Mouse (Mus musculus) T-helper 1 cell (primary cell): Measurements from ENCODE around the gene Lrrc75b.
"Not testable (repeated sequence)": the region's sequence is repeated elsewhere in the genome, so short reads cannot be mapped to it uniquely, and the experiment has no call there.

ENCODE experiments used
- in situ Hi-C: fragments of 300-600 bp; cut with MboI, MseI; formaldehyde crosslinking; loops from one replicate; pipeline ENCODE4 v1.15.1; 2025; ENCODE audit warnings: high pct_unique_total_duplicates

The Lrrc75b gene

GRCm38 (mm10) chr10:75568441-75568840 lies 8.3 kb upstream of the Lrrc75b start:
- in situ Hi-C loops = no loop called here

GRCm38 (mm10) chr10:75568029-75568428 lies 7.9 kb upstream of the Lrrc75b start:
- in situ Hi-C loops = no loop called here

DNA sequence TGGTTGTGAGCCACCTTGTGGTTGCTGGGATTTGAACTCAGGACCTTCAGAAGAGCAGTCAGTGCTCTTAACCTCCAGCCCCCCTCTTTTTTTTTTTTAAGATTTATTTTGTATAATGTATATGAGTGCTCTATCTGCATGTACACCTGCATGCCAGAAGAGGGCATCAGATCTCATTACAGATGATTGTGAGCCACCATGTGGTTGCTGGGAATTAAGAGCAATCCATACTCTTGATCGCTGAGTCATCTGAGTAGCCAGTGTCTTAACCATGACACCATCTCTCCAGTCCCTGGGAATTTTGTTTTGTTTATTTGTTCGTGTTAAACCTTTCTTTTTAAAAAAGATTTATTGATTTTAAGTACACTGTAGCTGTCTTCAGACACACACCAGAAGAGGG lies 6.6 kb upstream of the Lrrc75b start:
- in situ Hi-C loops = not testable (repeated sequence)

GRCm38 (mm10) chr10:75566321-75566720 lies 6.2 kb upstream of the Lrrc75b start:
- in situ Hi-C loops = no loop called here

GRCm38 (mm10) chr10:75565906-75566305 lies 5.8 kb upstream of the Lrrc75b start:
- in situ Hi-C loops = no loop called here

GRCm38 (mm10) chr10:75565436-75565835 lies 5.3 kb upstream of the Lrrc75b start:
- in situ Hi-C loops = no loop called here

DNA sequence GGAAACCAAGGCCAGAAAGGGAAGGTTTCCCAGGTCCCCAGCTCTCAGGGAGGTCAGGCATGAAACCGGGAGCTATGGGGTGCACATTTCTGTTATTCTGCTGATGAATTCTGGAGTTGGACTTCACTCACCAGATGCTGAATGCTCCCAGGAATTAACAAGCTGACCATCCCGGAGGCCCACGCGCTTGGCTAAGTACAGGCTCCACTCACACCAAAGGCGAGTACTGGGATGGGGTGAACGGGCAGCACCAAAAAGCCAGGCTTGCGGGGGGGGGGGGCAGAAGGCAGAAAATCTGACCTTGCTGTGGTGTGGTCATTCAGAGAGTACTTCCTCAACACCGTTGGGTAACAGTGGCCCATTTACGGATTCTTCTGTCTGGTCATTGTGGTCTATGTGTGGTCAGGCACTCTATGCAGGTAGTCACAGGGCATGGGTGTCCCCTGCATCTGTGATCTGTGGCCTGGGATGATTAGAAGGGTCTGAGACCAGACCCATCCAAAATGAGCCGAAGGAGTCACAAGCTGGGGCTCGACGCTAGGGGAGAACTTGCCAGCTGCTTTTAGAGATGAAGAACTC lies 4.6 kb upstream of the Lrrc75b start:
- in situ Hi-C loops = no loop called here

DNA sequence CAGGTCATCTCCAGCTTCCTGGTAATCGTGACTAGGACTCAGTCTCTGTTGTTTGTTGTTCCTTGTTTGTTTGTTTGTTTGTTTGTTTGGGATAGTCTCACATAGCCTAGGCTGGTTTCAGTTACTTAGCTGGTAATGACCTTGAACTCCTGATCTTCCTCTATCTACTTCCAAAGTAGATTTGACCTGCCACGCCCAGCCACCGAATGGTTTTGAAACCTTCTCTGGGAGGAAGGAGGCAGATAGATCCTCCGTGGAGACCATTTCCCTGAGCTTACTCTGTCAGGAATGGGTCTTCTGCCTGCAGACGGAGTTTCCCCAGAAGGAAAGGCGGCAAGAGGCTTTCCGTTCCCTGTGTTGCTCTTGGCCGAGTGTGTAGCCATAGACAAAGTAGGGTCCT lies 2.5 kb upstream of the Lrrc75b start:
- in situ Hi-C loops = no loop called here

GRCm38 (mm10) chr10:75561071-75561654 lies 1.0 kb upstream of the Lrrc75b start, which contains the start of gene Ggt1:
Gene Ggt1, plus strand, starts transcription at chr10:75561604.
- in situ Hi-C loops = no loop called here

DNA sequence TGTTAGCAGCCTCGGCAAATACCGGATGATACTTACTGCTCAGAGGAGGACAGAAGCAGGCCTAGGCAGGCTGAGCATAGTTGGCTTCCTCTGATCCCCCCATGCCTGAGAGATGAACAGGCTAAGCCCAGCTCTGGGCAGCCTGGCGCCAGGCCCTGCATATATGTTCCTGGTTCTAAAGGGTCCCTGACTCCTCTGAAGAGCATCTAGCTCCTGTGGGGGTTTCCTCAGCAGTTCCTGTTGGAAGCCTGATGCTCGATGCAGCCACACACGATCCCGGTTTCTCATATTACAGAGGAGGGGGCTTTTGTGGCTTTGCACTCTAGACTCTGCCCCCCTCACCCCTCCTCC lies 394 bp upstream of the Lrrc75b start:
- in situ Hi-C loops = no loop called here

DNA sequence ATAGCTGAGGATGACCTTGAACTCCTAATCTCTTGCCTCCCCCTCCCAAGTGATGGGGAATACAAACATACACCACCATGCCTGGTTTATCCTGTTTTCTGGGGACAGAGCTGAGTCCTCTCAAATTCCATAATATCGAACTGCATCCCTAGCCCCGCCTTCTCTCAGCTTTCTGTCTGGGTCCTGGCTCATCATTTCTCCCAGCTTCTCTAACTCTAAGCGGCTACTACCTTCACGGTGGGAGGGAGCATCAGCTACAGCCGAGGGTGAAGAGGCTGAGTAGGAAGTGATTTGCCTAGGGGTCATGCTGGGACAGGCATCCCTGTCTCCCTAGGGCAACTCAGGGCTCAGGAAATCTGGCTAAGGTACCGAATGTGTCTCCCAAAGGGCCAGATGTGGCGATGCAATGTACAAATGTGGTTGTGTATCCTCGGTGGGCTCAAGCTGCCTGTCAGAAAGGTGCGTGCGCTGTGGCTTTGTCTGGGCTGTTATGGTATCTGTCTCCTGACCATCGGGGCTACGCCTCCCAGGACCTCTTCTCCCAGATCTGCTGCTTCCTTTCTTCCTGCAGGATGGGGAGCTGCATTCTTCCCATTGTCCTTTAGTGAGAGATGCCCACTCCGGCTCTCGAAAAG lies 972 bp downstream of the Lrrc75b start:
- in situ Hi-C loops = no loop called here

DNA sequence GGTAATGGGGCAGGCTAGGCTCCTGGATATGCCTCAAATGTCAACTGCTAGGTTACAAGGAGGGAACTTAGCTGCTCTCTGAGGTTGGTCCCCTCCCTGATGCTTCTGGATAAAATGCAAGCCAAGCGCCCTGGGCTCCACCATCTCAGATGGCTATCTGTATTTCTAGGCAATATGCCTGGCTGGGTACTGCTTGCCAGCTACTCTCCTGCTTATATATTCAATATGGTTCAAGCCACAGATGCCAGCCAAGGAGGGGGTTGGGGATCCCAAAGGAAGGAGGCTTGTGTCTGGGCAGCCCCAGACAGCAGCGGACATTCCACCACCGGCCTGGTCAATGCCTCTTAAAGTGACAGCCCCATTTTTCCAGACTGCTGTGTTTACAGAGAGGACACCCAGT lies 1.6 kb downstream of the Lrrc75b start:
- in situ Hi-C loops = no loop called here

DNA sequence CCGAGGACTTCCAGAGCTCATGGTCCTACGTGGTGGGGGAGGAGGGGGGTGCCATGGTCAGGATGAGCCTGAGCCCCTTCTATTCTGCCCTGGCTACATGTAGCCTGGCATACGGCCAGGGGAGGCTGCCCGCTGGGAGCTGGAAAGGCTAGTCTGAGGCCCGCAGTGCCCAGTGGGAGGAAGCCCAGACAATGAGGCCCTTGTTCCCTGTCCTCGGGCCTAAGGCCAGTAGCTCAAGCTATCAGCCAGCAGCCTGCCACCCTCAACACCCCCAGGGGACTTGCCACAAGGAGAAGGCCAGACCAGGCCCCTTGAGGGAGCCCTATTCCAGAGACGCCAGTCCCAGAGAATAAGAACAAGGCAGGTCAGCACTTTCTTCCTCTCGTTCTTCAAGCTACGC lies 4.1 kb downstream of the Lrrc75b start:
- in situ Hi-C loops = no loop called here

GRCm38 (mm10) chr10:75555557-75555956 lies 4.6 kb downstream of the Lrrc75b start:
- in situ Hi-C loops = no loop called here

GRCm38 (mm10) chr10:75554090-75554489 lies 6.0 kb downstream of the Lrrc75b start:
- in situ Hi-C loops = no loop called here

- in situ Hi-C loops = no loop called here
Observed at GRCm38 (mm10) chr10:75552701-75553450, 7.3 kb downstream of the Lrrc75b start.

DNA sequence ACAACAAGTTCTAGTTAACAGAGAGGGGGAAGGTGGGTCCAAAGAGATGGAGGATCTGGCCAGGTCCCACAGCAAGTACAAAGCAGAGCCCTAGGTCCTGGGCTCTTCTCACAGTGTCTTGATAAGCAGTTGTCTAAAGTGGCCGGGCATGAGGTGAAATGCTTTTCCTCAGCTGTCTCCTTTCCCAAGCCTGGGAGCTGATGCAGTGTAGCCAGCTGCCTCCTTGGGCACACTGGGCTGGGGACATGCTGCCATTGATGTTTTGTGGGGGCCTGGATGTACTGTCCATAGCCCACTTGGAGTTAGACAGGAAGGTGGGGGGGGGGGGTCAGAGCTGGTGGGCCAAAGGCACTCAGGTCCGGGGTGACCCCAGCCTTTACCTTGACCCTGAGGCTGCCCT lies 8.0 kb downstream of the Lrrc75b start:
- in situ Hi-C loops = no loop called here

- in situ Hi-C loops = no loop called here
Observed at GRCm38 (mm10) chr10:75551175-75551574, 9.0 kb downstream of the Lrrc75b start.

DNA sequence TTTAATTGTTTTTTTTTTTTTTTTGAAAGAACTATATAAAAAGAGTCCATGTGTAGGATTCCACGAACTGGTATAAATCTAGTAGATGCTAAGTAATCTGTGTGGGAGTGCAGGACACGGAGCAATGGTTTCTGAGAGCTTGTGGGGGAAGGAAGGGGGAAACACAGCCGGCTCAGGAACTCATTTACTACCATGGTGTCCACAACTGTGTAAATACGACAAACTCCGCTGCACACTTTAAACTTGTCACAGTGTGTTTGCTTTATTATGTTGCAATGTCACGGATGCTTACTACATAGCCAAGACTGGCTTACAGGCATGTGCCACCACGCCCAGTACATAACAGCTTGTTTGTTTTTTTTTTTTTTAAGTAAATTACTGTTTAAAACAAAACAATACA lies 10.2 kb downstream of the Lrrc75b start:
- in situ Hi-C loops = no loop called here

- in situ Hi-C loops = no loop called here
Observed at GRCm38 (mm10) chr10:75548486-75548885, 11.6 kb downstream of the Lrrc75b start.

- in situ Hi-C loops = no loop called here
Observed at GRCm38 (mm10) chr10:75547901-75548300, 12.2 kb downstream of the Lrrc75b start.

DNA sequence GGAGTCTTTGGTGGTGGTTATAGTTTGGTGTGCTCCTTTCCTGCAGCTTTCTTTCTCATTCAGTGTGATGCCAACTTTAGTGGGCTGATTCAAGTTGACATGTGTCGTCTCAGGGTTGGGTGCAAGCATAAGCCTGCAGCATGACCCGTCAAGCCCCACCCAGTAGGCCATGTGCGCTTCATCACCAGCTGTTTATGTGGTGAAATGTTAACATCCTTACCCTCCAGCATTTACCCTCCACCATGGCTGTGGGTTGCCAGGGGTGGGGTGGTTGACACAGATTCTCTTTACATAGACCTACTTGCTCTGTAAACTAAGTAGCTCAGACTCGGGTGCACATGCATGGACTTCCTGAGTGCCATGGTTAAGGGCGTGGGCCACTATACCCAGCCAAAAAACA lies 24.0 kb downstream of the Lrrc75b start:
- in situ Hi-C loops = no loop called here

DNA sequence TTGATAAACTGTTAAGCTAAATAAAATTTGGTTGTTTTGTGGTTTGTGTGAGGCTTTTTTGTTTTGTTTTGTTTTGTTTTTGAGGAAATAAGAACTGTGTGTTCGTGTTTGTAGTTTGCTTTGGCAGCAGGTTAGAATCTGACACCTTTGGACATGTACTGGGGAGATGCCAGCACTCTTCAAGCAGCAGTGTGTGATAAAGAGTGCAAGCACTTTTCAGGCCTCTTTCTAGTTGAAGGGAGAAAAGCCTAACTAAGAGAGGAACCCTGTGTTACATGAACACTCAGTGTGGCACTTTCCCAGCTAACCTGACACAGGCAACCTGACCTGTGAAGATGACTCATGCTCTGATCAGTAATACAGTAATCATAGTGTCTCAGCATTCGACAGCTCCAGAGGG lies 24.7 kb downstream of the Lrrc75b start:
- in situ Hi-C loops = no loop called here
